Mouse (Mus musculus) liver, adult 2 months (tissue): ENCODE measurements around the gene C730034F03Rik. TPM values are rescaled to one million over a fixed set of nuclear protein-coding genes. Genes with fewer than 3 reads are reported as not detected.
"Not testable (repeated sequence)": the region's sequence is repeated elsewhere in the genome, so short reads cannot be mapped to it uniquely, and the experiment has no call there.

ENCODE experiments used
- DNase-seq: peaks from one replicate; pipeline ENCODE4 v3.0.0-alpha.2; 2011; ENCODE audit warnings: low read depth, low spot score; ENCODE audit errors: extremely low read depth
- H3K27ac ChIP-seq: fragments of 200-500 bp; replicated peaks from 2 replicates; pipeline ENCODE4 v1.5.1; 2012; ENCODE audit warnings: low read depth, mild to moderate bottlenecking, control low read depth, inconsistent platforms, low read length; ENCODE audit not compliant: insufficient read depth
- H3K27me3 ChIP-seq: fragments of 200-500 bp; 2 replicates; pipeline ENCODE4 v1.6.1; 2012; ENCODE audit warnings: mild to moderate bottlenecking, moderate library complexity, low read length, inconsistent platforms; ENCODE audit not compliant: control insufficient read depth, insufficient read depth
- H3K36me3 ChIP-seq: fragments of 200-500 bp; 2 replicates; pipeline ENCODE4 v1.6.1; 2012; ENCODE audit warnings: low read length, inconsistent platforms; ENCODE audit not compliant: control insufficient read depth, insufficient read depth
- H3K4me1 ChIP-seq: fragments of 200-500 bp; 2 replicates; pipeline ENCODE4 v1.6.1; 2011; ENCODE audit warnings: low read length; ENCODE audit not compliant: control insufficient read depth, insufficient read depth
- H3K4me3 ChIP-seq: fragments of 200-500 bp; 2 replicates; pipeline ENCODE4 v1.5.1; 2011; ENCODE audit warnings: low read depth, mild to moderate bottlenecking, control low read depth, low read length, moderate library complexity; ENCODE audit not compliant: insufficient read depth
- H3K79me2 ChIP-seq: fragments of 200-500 bp; 2 replicates; pipeline ENCODE4 v1.6.1; 2012; ENCODE audit warnings: inconsistent platforms, mild to moderate bottlenecking, low read length, moderate library complexity; ENCODE audit not compliant: control insufficient read depth, insufficient read depth
- H3K9ac ChIP-seq: fragments of 200-500 bp; 2 replicates; pipeline ENCODE4 v1.6.1; 2012; ENCODE audit warnings: low read depth, mild to moderate bottlenecking, control low read depth, inconsistent platforms, low read length
- CTCF ChIP-seq: fragments of 200-500 bp; IDR thresholded peaks from 2 replicates; pipeline ENCODE4 v1.5.1; 2011; ENCODE audit warnings: low read depth, low read length, control low read depth
- POLR2A ChIP-seq: fragments of 200-500 bp; IDR thresholded peaks from 2 replicates; pipeline ENCODE4 v1.6.1; 2011; ENCODE audit warnings: low read length, control low read depth; ENCODE audit not compliant: insufficient read depth; ENCODE audit errors: extremely low read depth
- WGBS: fragments of 180-500 bp; shearing (Covaris S2); methylation state at CpG from one replicate; pipeline ENCODE4 v1.1.7; 2018; 5-methylcytosine and 5-hydroxymethylcytosine counted together
- polyA plus RNA-seq: library from polyadenylated mRNA; depleted of rRNA; stranded (reverse); fragments of >200 nt; gene quantifications from 2 replicates; pipeline ENCODE4 v1.2.3, GENCODE M21; 2012
- total RNA-seq: library from RNA; depleted of rRNA; stranded (reverse); fragments of >200 nt; gene quantifications from 2 replicates; pipeline ENCODE4 v1.2.3, GENCODE M21; 2014

C730034F03Rik gene
- total and polyA plus RNA-seq, 2 experiments: 0.83 to 1.6 TPM

GRCm38 (mm10) chr15:89428821-89429351, 503 bp upstream of the C730034F03Rik start:
- WGBS: 4% methylated on average over 22 of the region's 22 CpGs
- TF ChIP-seq POLR2A (no peak), CTCF (no peak)
- Histone ChIP-seq H3K36me3 (peaks cover 17% of the 10 kb centered on the region), H3K27me3 (no peaks in the 10 kb centered on the region), H3K4me3 (peak overlapping the region; percentile 83), H3K9ac (peak overlapping the region; percentile 53), H3K27ac (peak overlapping the region; percentile 32), H3K4me1 (peaks cover 16% of the 10 kb centered on the region), H3K79me2 (no peaks in the 10 kb centered on the region)
- no peak for DNase-seq

- no peaks in the 10 kb centered on the region for H3K27me3 ChIP-seq
- TF ChIP-seq POLR2A (no peak), CTCF (no peak)
- no peak overlapping the region for H3K9ac ChIP-seq
- peak; percentile 43 for DNase-seq
- no peaks in the 10 kb centered on the region for H3K79me2 ChIP-seq
- peak overlapping the region; percentile 83; the same call in 1 of the 2 replicates for H3K4me3 ChIP-seq
- WGBS: 36% methylated on average over 6 of the region's 6 CpGs
- H3K36me3 ChIP-seq: peaks cover 17% of the 10 kb centered on the region
- peak overlapping the region; percentile 77 for H3K27ac ChIP-seq
- peaks cover 16% of the 10 kb centered on the region for H3K4me1 ChIP-seq
Observed at GRCm38 (mm10) chr15:89430341-89430740, 952 bp downstream of the C730034F03Rik start.

GRCm38 (mm10) chr15:89430771-89431170, 1.4 kb downstream of the C730034F03Rik start:
- peak overlapping the region; percentile 10; the same call in 1 of the 2 replicates for H3K9ac ChIP-seq
- H3K27ac ChIP-seq: peak overlapping the region; percentile 82
- peaks cover 17% of the 10 kb centered on the region for H3K36me3 ChIP-seq
- H3K4me1 ChIP-seq: peaks cover 15% of the 10 kb centered on the region
- not testable (repeated sequence) for H3K79me2 ChIP-seq, H3K4me3 ChIP-seq, DNase-seq, H3K27me3 ChIP-seq
- 55% methylated on average over 9 of the region's 9 CpGs for WGBS

GRCm38 (mm10) chr15:89431271-89431670, 1.9 kb downstream of the C730034F03Rik start:
- peak; percentile 94 for DNase-seq
- 21% methylated on average over 3 of the region's 3 CpGs for WGBS
- no peak overlapping the region for H3K4me3 ChIP-seq
- peak overlapping the region; percentile 44; the same call in 1 of the 2 replicates for H3K9ac ChIP-seq
- H3K79me2 ChIP-seq: no peaks in the 10 kb centered on the region
- peaks cover 13% of the 10 kb centered on the region for H3K36me3 ChIP-seq
- H3K4me1 ChIP-seq: peaks cover 13% of the 10 kb centered on the region
- TF ChIP-seq CTCF (no peak), POLR2A (no peak)
- no peaks in the 10 kb centered on the region for H3K27me3 ChIP-seq
- peak overlapping the region; percentile 95 for H3K27ac ChIP-seq

- H3K27ac ChIP-seq: peak overlapping the region; percentile 95
- TF ChIP-seq POLR2A: no peak
- TF ChIP-seq CTCF: no peak
- no peak overlapping the region for H3K4me3 ChIP-seq
- DNase-seq: peak; percentile 94
- H3K27me3 ChIP-seq: no peaks in the 10 kb centered on the region
- 25% methylated on average over 6 of the region's 6 CpGs for whole genome bisulfite sequencing
- H3K79me2 ChIP-seq: no peaks in the 10 kb centered on the region
- peaks cover 12% of the 10 kb centered on the region for H3K4me1 ChIP-seq
- H3K9ac ChIP-seq: no peak overlapping the region
- H3K36me3 ChIP-seq: peaks cover 8% of the 10 kb centered on the region; the same call in 1 of the 2 replicates
Observed at GRCm38 (mm10) chr15:89431806-89432205, 2.4 kb downstream of the C730034F03Rik start.

- TF ChIP-seq POLR2A: no peak
- no peak for TF ChIP-seq CTCF
- Histone ChIP-seq H3K36me3 (no peaks in the 10 kb centered on the region; the same call in 1 of the 2 replicates), H3K27ac (no peak overlapping the region), H3K79me2 (no peaks in the 10 kb centered on the region), H3K9ac (no peak overlapping the region), H3K27me3 (no peaks in the 10 kb centered on the region), H3K4me1 (peaks cover 9% of the 10 kb centered on the region), H3K4me3 (no peak overlapping the region)
- WGBS: 80% methylated on average over 4 of the region's 4 CpGs
- no peak for DNase-seq
Observed at GRCm38 (mm10) chr15:89432946-89433345, 3.6 kb downstream of the C730034F03Rik start.
